ENCODE assay signal across 8 mouse cellular contexts in the genomic region with DNA sequence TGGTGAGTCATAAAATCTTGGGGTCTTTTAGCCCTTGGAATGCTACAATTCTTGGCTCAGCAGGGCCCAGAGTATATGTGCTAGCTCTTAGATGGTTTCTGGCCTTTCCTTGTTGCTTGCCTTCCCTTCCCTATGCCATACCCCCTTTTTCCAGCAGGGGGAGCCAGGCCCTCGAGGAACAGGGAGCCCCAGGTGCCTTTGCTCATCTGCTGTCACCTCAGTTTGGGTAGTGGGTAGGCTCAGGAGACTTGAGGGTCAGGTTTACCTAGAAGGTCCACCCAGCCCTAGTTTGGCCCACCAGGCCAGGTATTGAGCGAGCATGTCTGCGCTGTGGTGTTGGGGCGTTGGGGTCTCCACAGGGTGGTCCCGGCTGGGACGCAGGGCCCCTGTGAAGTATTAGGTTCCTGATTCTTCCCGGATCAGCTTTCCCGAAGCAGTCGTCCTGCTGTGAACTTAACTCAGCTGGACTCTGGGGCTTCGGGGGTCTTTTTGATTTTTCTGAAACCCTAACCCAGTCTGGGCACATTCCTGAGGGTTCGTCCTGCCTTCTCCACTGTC. TPM values are rescaled to one million over a fixed set of nuclear protein-coding genes. Genes with fewer than 3 reads are reported as not detected.
DNase-seq lines count a peak whose midpoint lies in the region; ATAC-seq lines count a peak whose summit lies in the region.

No protein-coding gene starts in this region.

- H3K36me3 ChIP-seq in midbrain, embryonic 10.5 days = peaks cover 49% of the 10 kb centered on the region
- no peaks in the 10 kb centered on the region for H3K36me3 ChIP-seq in midbrain, embryonic 15.5 days (replicated peaks)
- H3K36me3 ChIP-seq in limb, embryonic 12.5 days = peaks cover 6% of the 10 kb centered on the region; the same call in 1 of the 2 replicates
- no peaks in the 10 kb centered on the region for H3K36me3 ChIP-seq in stomach, embryonic 14.5 days (ENCODE audit: control insufficient read depth, insufficient read depth, low read length)

- H3K27me3 ChIP-seq in midbrain, embryonic 10.5 days (ENCODE audit: low read depth, poor library complexity, severe bottlenecking) = no peaks in the 10 kb centered on the region
- no peaks in the 10 kb centered on the region for H3K27me3 ChIP-seq in midbrain, embryonic 15.5 days (replicated peaks)
- 0 out of 2 replicates have a peak, but pooled peaks cover 4% of the 10 kb centered on the region for H3K27me3 ChIP-seq in limb, embryonic 12.5 days
- no peaks in the 10 kb centered on the region for H3K27me3 ChIP-seq in stomach, embryonic 14.5 days (ENCODE audit: control insufficient read depth, insufficient read depth, low read length)

- DNase-seq in midbrain, embryonic 10.5 days (ENCODE audit: low spot score) = peak; percentile 83
- DNase-seq in embryo, embryonic 9.5 days (ENCODE audit: extremely low spot score) = peak; percentile 88
- DNase-seq in heart, adult 18-20 months = peak; percentile 42 to 85
- DNase-seq in kidney, adult 8-10 months = peak; percentile 52 to 83

- no peak overlapping the region for H3K4me3 ChIP-seq in midbrain, embryonic 10.5 days
- no peak overlapping the region for H3K4me3 ChIP-seq in midbrain, embryonic 15.5 days
- no peak overlapping the region for H3K4me3 ChIP-seq in limb, embryonic 12.5 days (replicated peaks)
- no peak overlapping the region; the same call in 1 of the 2 replicates for H3K4me3 ChIP-seq in stomach, embryonic 14.5 days (ENCODE audit: low read depth, low read length)

- 16% methylated on average over 11 of the region's 11 CpGs for WGBS in midbrain, embryonic 10.5 days
- WGBS in midbrain, embryonic 15.5 days = 17% methylated on average over 11 of the region's 11 CpGs
- 13% methylated on average over 11 of the region's 11 CpGs for WGBS in limb, embryonic 12.5 days
- WGBS in stomach, embryonic 14.5 days = 6% methylated on average over 11 of the region's 11 CpGs

- no peak for ATAC-seq in midbrain, embryonic 15.5 days (replicated peaks)
- no peak for ATAC-seq in limb, embryonic 12.5 days (ENCODE audit: insufficient number of reproducible peaks, insufficient read depth, low FRiP score, low TSS enrichment, low read depth)
- peak; percentile 68 for ATAC-seq in monocyte, adult 5-6 weeks (replicated peaks; ENCODE audit: insufficient number of reproducible peaks, low FRiP score, low TSS enrichment, poor library complexity, severe bottlenecking)
- no peak for ATAC-seq in stomach, embryonic 14.5 days (ENCODE audit: insufficient number of reproducible peaks, insufficient read depth, low FRiP score, low read depth)

- peak overlapping the region; percentile 50; the same call in 1 of the 2 replicates for H3K27ac ChIP-seq in midbrain, embryonic 10.5 days (replicated peaks)
- no peak overlapping the region for H3K27ac ChIP-seq in midbrain, embryonic 15.5 days
- H3K27ac ChIP-seq in limb, embryonic 12.5 days = no peak overlapping the region
- H3K27ac ChIP-seq in stomach, embryonic 14.5 days (ENCODE audit: low read length) = no peak overlapping the region

- no peak overlapping the region; the same call in 1 of the 2 replicates for H3K9ac ChIP-seq in midbrain, embryonic 15.5 days
- H3K9ac ChIP-seq in limb, embryonic 12.5 days (replicated peaks) = no peak overlapping the region
- no peak overlapping the region for H3K9ac ChIP-seq in stomach, embryonic 14.5 days (replicated peaks; ENCODE audit: low read depth, low read length)

- no peak overlapping the region for H3K4me2 ChIP-seq in midbrain, embryonic 15.5 days
- H3K4me2 ChIP-seq in limb, embryonic 12.5 days = peak overlapping the region; percentile 39
- H3K4me2 ChIP-seq in stomach, embryonic 14.5 days (replicated peaks; ENCODE audit: low read depth, low read length) = peak overlapping the region; percentile 37

- H3K4me1 ChIP-seq in midbrain, embryonic 10.5 days = peaks cover 38% of the 10 kb centered on the region
- peaks cover 32% of the 10 kb centered on the region for H3K4me1 ChIP-seq in midbrain, embryonic 15.5 days
- peaks cover 15% of the 10 kb centered on the region for H3K4me1 ChIP-seq in limb, embryonic 12.5 days (replicated peaks)
- peaks cover 13% of the 10 kb centered on the region; the same call in 1 of the 2 replicates for H3K4me1 ChIP-seq in stomach, embryonic 14.5 days (ENCODE audit: control insufficient read depth, insufficient read depth, low read length)

- H3K9me3 ChIP-seq in midbrain, embryonic 10.5 days (replicated peaks) = no peaks in the 10 kb centered on the region; the same call in 1 of the 2 replicates
- no peaks in the 10 kb centered on the region for H3K9me3 ChIP-seq in midbrain, embryonic 15.5 days
- H3K9me3 ChIP-seq in limb, embryonic 12.5 days = peaks cover 11% of the 10 kb centered on the region; the same call in 1 of the 2 replicates
- peaks cover 4% of the 10 kb centered on the region; the same call in 1 of the 2 replicates for H3K9me3 ChIP-seq in stomach, embryonic 14.5 days (ENCODE audit: control insufficient read depth, low read depth, low read length)

RNA-seq across cellular contexts. Expression of gene Lactbl1, which starts 26.6 kb away (rescaled TPM):
- polyA plus RNA-seq in midbrain, embryonic 10.5 days (2016; fragmentation: Nextera tagmentation; extraction: Ambion mirVana) = 0.06 TPM in 1 of 2 replicates, not detected in the other
- polyA plus RNA-seq in midbrain, embryonic 15.5 days (2015; fragmentation: Nextera tagmentation; extraction: Ambion mirVana) = 0.10 and 0.11 TPM in 2 replicates
- not detected for total RNA-seq in heart, adult 18-20 months (2021)
- not detected in 2 replicates for polyA plus RNA-seq in limb, embryonic 12.5 days (2016; fragmentation: Nextera tagmentation; extraction: Ambion mirVana)
- not detected in 3 replicates for total RNA-seq in monocyte, adult 5-6 weeks (2017)
- polyA plus RNA-seq in stomach, embryonic 14.5 days (2014; fragmentation: Nextera tagmentation; extraction: Ambion mirVana) = 0.10 TPM in 1 of 2 replicates, not detected in the other

RNA-seq across cellular contexts. Expression of gene Tex46, which starts 38.8 kb away (rescaled TPM):
- polyA plus RNA-seq in midbrain, embryonic 10.5 days (2016; fragmentation: Nextera tagmentation; extraction: Ambion mirVana) = not detected in 2 replicates
- not detected in 2 replicates for polyA plus RNA-seq in midbrain, embryonic 15.5 days (2015; fragmentation: Nextera tagmentation; extraction: Ambion mirVana)
- not detected for total RNA-seq in heart, adult 18-20 months (2021)
- not detected in 2 replicates for polyA plus RNA-seq in limb, embryonic 12.5 days (2016; fragmentation: Nextera tagmentation; extraction: Ambion mirVana)
- not detected in 3 replicates for total RNA-seq in monocyte, adult 5-6 weeks (2017)
- polyA plus RNA-seq in stomach, embryonic 14.5 days (2014; fragmentation: Nextera tagmentation; extraction: Ambion mirVana) = not detected in 2 replicates

RNA-seq across cellular contexts. Expression of gene Kdm1a, which starts 46.5 kb away (rescaled TPM):
- 51.4 and 55.2 TPM in 2 replicates for polyA plus RNA-seq in midbrain, embryonic 10.5 days (2016; fragmentation: Nextera tagmentation; extraction: Ambion mirVana)
- polyA plus RNA-seq in midbrain, embryonic 15.5 days (2015; fragmentation: Nextera tagmentation; extraction: Ambion mirVana) = 69.9 and 70.7 TPM in 2 replicates
- total RNA-seq in heart, adult 18-20 months (2021) = 10 to 100 TPM; 28.2 to 30.6 TPM
- 78.4 and 79.7 TPM in 2 replicates for polyA plus RNA-seq in limb, embryonic 12.5 days (2016; fragmentation: Nextera tagmentation; extraction: Ambion mirVana)
- 52.2 to 70.8 TPM (median 69.8 TPM) in 3 replicates for total RNA-seq in monocyte, adult 5-6 weeks (2017)
- 52.7 and 55.6 TPM in 2 replicates for polyA plus RNA-seq in stomach, embryonic 14.5 days (2014; fragmentation: Nextera tagmentation; extraction: Ambion mirVana)
